Mouse (Mus musculus) spleen, adult 18-20 months (tissue): ENCODE measurements around the gene Elobl.
"Not testable (repeated sequence)": the region's sequence is repeated elsewhere in the genome, so short reads cannot be mapped to it uniquely, and the experiment has no call there.

Experiments used
- DNase-seq, 2 experiments: peaks; one replicate each; pipeline ENCODE4 v3.0.0; 2022; ENCODE audit warnings: mixed read lengths in 2 of 2

Gene Elobl

DNA sequence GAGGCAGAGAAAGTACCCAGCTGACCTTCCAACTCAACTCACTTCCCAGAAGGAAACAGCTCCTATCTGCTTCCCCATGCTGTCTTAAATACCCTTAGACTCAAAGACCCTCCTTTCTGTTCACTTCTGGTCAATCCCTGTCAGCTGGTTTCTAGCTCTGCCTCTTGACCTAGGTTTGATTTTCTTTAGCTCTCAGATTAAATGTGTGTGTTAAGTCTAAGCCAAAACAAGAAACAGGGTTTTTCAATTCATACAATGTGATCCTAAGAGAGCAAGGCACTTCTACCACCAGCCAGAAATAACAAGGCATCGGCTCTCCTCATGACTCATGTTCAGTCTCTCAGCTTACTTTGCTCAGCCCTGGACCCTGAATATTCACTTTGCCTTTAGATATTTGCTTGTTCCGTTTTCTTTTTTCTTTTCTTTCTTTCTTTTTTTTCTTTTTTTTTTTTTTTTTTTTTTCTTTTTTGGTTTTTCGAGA lies at the start of gene Elobl:
TSS of gene Elobl (minus strand) at position 51 of the 481 bp plus-strand sequence.
- DNase-seq: no peak

DNA sequence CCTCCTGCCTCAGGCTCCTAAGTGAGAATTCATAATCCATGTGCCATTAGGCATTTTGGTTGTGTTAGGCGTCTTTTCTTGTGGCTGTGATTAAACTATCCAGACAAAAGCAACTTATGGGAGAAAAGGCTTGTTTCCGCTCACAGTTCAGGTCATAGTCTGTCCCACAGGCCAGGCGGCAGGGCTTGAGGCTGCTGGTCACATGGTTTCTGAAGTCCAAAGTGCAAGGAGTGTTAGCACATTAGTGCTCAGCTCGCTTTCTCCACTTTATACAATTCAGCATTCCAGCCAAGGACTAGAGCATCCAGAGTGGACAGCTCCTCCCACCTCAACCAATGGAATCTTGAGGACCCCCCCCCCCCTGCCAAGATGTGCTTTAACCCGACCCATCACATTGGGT lies 45.5 kb upstream of the Elobl start:
- no peak for DNase-seq

DNA sequence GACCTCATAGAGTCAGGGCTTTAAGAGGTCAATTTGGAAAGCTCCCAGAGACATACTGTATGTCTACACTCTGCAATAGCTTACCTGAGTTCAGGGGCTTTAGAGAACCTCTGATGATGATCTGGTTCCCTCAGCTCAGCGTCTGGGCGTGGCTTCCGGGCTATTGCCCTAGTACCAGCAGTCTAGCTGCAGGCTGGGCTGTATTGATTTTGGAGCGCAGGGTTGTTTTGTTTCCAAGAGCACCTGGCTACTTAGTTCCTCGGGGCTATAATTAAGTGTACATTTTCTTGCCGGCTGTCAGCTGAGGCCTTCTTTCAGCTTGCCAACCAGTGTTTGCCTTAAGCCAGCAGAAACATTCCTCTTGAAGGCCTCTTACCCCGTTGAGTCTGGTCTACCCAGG lies 42.8 kb upstream of the Elobl start:
- no peak for DNase-seq

DNA sequence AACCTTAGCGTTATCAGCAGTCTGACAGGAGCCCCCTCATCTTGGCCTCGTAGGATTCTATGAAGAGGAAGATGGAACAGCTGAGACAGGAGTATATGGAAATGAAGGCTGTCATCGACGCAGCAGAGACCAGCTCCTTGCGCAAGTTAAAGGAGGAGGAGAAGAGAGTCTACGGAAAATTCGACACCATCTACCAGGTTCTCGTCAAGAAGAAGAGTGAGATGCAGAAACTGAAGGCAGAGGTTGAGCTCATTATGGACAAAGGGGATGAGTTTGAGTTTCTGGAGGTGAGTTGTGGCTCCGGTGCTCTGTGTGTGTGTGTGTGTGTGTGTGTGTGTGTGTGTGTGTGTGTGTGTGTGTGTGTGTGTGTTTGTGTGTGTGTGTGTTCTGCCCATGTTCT lies 42.3 kb upstream of the Elobl start:
- no peak for DNase-seq

GRCm38 (mm10) chr11:89007582-89007981 lies 40.9 kb upstream of the Elobl start:
- DNase-seq: no peak

- DNase-seq: no peak
Observed at GRCm38 (mm10) chr11:89006404-89006803, 39.7 kb upstream of the Elobl start.

GRCm38 (mm10) chr11:89005473-89005872 lies 38.7 kb upstream of the Elobl start:
- DNase-seq: no peak

- DNase-seq: no peak
Observed at GRCm38 (mm10) chr11:89003726-89004125, 37.0 kb upstream of the Elobl start.

DNA sequence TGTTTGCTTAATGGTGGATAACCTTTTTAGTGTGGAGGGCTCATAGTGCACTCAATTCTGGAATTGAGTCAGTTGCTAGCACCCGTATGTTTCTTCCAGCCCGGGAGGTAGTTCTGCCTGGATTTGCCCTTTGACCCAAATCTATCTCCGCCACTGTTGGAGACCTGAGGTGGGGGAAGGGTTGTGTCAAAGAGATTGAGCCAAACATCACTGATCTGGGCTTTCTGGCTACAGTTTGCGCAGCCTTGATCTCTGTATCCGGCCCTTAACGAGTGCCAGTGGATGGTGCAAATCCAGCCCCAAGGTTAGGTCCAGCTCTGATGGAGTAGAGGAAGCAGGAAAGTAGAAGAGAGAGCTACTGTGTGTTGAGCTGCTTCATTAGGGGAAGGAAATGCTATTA lies 36.3 kb upstream of the Elobl start:
- DNase-seq: no peak

GRCm38 (mm10) chr11:89002621-89003020 lies 35.9 kb upstream of the Elobl start:
- no peak for DNase-seq

- DNase-seq: no peak
Observed at GRCm38 (mm10) chr11:89002068-89002467, 35.3 kb upstream of the Elobl start.

DNA sequence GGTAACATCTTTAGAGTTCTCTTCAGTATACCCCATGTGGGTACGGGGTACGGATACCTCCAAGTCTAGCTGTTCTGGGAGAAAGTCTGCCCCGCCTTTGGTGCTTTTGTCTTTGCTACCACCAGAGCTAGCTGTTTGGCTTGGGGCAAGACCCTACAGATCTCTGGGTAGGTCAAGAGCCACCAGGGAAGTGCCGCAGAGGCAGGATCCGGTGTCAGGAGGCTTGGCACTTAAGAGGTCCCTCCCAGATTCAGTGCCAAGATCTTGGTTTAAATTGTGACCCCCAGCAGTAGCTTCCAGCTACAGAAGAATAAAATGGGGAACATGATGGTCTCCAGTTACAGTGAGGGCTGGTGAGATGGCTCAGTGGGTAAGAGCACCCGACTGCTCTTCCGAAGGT lies 34.8 kb upstream of the Elobl start:
- DNase-seq: no peak

- DNase-seq: no peak
Observed at GRCm38 (mm10) chr11:89000527-89000819, 33.7 kb upstream of the Elobl start.

- DNase-seq: no peak
Observed at GRCm38 (mm10) chr11:88999723-89000526, 33.2 kb upstream of the Elobl start.

DNA sequence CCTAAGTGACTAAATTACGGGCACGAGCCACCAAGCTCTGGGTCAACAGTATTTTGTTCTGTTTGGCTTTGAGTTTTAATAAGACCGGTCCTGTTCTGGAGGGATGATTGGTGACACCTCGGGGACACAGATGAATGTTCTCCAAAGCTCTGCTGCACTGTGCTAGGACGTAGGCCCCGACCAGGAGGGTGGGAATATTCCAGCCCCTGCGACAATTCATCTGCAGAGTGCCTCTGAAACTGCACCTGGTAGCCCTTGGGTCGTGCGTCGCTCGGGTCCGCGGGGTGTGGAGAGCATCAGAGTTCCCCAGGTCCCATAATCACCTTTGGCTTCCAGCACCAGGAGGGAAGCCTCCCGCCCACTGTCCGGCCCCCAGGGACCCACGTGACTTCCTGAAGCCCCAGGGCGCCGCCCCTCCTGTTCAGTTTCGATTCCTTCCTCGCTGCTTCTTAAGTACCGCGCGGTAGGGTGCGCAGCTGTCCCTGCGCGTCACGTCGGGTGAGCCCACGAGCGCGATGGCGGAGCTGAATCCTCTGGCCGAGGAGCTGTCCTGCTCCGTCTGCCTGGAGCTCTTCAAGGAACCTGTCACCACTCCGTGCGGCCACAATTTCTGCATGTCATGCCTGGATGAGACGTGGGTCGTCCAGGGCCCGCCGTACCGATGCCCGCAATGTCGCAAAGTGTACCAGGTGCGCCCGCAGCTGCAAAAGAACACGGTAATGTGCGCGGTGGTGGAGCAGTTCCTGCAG lies 32.4 kb upstream of the Elobl start, which contains the start of gene Trim25:
TSS of gene Trim25 (plus strand) at position 403 of the 749 bp plus-strand sequence.
- DNase-seq: peak; percentile 97 to 99

DNA sequence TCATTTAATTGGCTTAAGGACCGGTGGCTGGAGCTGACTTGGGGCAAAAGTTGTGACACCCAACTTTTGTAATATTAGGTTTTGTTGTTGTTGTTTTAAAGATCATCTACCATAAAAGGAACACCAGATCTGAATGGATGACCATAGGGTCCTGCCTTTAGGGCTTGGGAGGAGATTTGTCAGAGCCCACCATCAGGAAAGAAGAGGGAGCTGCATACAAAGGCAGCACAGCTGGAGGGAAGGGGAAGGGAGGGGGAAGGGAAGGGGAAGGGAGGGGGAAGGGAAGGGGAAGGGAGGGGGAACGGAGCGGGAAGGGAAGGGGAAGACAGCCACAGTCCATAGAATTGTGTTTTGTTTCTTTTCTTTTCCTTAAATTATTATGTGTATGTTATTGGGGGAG lies 31.7 kb upstream of the Elobl start:
- no peak for DNase-seq

DNA sequence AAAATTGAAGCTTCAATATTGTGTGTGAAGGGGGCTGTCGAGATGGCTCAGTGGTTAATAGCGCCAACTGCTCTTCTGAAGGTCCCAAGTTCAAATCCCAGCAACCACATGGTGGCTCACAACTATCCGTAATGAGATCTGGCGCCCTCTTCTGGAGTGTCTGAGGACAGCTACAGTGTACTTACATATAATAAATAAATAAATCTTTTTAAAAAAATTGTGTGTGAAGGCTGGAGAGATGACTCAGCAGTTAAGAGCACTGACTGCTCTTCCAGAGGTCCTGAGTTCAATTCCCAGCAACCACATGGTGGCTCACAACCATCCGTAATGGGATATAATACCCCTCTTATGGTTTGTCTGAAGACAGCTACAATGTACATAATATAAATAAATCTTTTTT lies 30.6 kb upstream of the Elobl start:
- not testable (repeated sequence) for DNase-seq

DNA sequence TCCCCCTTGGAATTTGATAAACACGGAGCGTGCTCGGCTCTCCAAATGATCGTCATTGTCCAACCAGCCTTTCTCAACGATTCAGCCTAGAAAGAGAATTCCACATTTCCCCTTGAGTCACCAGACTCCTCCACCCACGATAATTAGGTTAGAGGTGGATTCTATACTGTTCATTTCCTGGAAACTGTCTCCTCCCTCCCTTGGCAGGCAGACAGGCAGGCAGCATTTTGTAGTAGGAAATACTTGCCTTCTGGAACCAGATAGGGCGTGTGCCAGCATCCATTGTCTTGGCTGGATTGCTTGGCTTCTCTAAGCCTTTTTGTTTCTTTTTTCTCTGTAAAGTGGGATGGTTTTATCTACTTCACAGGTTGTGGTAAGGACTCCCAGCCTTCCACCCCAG lies 29.7 kb upstream of the Elobl start:
- DNase-seq: no peak

- no peak for DNase-seq
Observed at GRCm38 (mm10) chr11:88995616-88996015, 28.9 kb upstream of the Elobl start.

DNA sequence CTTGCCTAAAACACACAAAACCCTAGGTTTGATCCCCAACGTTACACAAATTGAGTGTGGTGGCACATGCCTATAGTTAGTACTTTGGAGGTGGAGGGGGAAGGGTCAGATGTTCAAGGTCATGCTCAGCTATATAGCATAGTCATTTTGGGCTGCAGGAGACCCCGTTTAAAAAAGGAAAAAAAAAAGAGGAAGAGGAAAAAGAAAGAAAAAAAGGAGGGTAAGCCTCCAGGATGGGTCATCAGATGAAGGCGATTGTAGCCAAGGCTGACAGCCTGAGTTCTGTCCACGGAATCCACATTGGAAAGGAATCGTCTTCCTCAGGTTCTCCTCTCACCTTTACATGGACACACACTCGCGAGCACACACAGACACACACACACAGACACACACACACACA lies 27.8 kb upstream of the Elobl start:
- no peak for DNase-seq

GRCm38 (mm10) chr11:88993625-88994024 lies 26.9 kb upstream of the Elobl start:
- peak; percentile 62 to 74 for DNase-seq

GRCm38 (mm10) chr11:88993186-88993585 lies 26.5 kb upstream of the Elobl start:
- no peak for DNase-seq

GRCm38 (mm10) chr11:88989530-88989929 lies 22.8 kb upstream of the Elobl start:
- DNase-seq: no peak

GRCm38 (mm10) chr11:88988956-88989355 lies 22.2 kb upstream of the Elobl start:
- DNase-seq: no peak
